Mouse (Mus musculus): ENCODE measurements around the gene Fam171b.

GRCm38 (mm10) chr2:83816147-83816546 lies 3.7 kb downstream of the Fam171b start:
- TF ChIP-seq POLR2A (IDR thresholded peaks at IDR 0.05; ENCODE audit: insufficient read depth, low read depth, low read length) (no peak), CTCF (IDR thresholded peaks at IDR 0.05; ENCODE audit: insufficient read depth, low read depth, low read length) (no peak)

All from olfactory bulb, adult 2 months (tissue).